21 mouse cellular contexts compared by ENCODE assay signal in the genomic region with DNA sequence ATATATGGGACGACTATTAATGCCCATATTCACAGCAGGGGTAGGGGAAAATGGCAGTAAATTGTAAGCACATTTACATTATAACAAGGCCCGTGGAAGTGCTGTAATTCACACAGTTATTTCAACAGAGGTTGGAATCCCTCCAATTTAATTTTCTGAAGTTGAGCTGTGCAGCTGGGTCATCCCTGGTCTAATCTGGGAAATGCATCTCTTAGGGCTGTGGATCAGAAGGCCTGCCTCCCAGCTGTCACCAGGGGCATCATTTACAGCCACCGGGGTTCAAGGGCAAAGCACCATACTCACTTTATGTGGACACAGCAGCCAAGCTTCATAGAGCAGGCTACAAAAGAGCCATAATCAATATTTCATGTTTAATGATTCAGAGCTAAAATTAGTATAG. TPM values are rescaled to one million over a fixed set of nuclear protein-coding genes. Genes with fewer than 3 reads are reported as not detected.
DNase-seq lines count a peak whose midpoint lies in the region; ATAC-seq and TF ChIP-seq lines count a peak whose summit lies in the region.
"Had no signal": no experiment of that assay in that cellular context is flagged by ENCODE, and none has a peak within 500 bp of the region (broad histone marks: within the 10 kb centered on the region; RNA-seq: fewer than 3 reads in every experiment).

No protein-coding gene starts in this region.

- H3K4me2 ChIP-seq in forebrain, embryonic 12.5 days: no peak overlapping the region
- H3K4me2 ChIP-seq in forebrain, postnatal 0 days (ENCODE audit: low read depth): no peak overlapping the region
- no peak overlapping the region for H3K4me2 ChIP-seq in hindbrain, embryonic 15.5 days
- H3K4me2 ChIP-seq in midbrain, embryonic 15.5 days: no peak overlapping the region
- H3K4me2 ChIP-seq in intestine, embryonic 15.5 days (replicated peaks): no peak overlapping the region
- H3K4me2 ChIP-seq: embryonic facial prominence, embryonic 15.5 days; heart, embryonic 15.5 days; limb, embryonic 15.5 days; liver, embryonic 15.5 days had no signal

- TF ChIP-seq CTCF in forebrain, postnatal 0 days (IDR thresholded peaks at IDR 0.05; ENCODE audit: low read depth): no peak

- 56% methylated on average over 3 of the region's 3 CpGs for WGBS in forebrain, embryonic 12.5 days
- 31% methylated on average over 3 of the region's 3 CpGs for WGBS in forebrain, postnatal 0 days
- WGBS in hindbrain, embryonic 15.5 days: 21% methylated on average over 3 of the region's 3 CpGs
- WGBS in midbrain, embryonic 15.5 days: 22% methylated on average over 3 of the region's 3 CpGs
- 54% methylated on average over 3 of the region's 3 CpGs for WGBS in intestine, embryonic 15.5 days

- H3K27me3 ChIP-seq in forebrain, embryonic 12.5 days: no peaks in the 10 kb centered on the region
- no peaks in the 10 kb centered on the region for H3K27me3 ChIP-seq in forebrain, postnatal 0 days (ENCODE audit: insufficient read depth, low read length)
- H3K27me3 ChIP-seq in hindbrain, embryonic 15.5 days: no peaks in the 10 kb centered on the region
- H3K27me3 ChIP-seq in midbrain, embryonic 15.5 days (replicated peaks): no peaks in the 10 kb centered on the region
- H3K27me3 ChIP-seq in intestine, embryonic 15.5 days (replicated peaks): no peaks in the 10 kb centered on the region
- H3K27me3 ChIP-seq: embryonic facial prominence, embryonic 15.5 days; heart, embryonic 15.5 days; limb, embryonic 15.5 days; liver, embryonic 15.5 days had no signal

- no peak overlapping the region for H3K4me3 ChIP-seq in forebrain, embryonic 12.5 days (replicated peaks)
- H3K4me3 ChIP-seq in forebrain, postnatal 0 days (ENCODE audit: low read depth, low read length): no peak overlapping the region
- no peak overlapping the region for H3K4me3 ChIP-seq in hindbrain, embryonic 15.5 days
- H3K4me3 ChIP-seq in midbrain, embryonic 15.5 days: no peak overlapping the region
- H3K4me3 ChIP-seq in intestine, embryonic 15.5 days (replicated peaks): no peak overlapping the region
- H3K4me3 ChIP-seq: embryonic facial prominence, embryonic 15.5 days; heart, embryonic 15.5 days; limb, embryonic 15.5 days; liver, embryonic 15.5 days had no signal

- no peak overlapping the region for H3K27ac ChIP-seq in forebrain, embryonic 12.5 days
- H3K27ac ChIP-seq in forebrain, postnatal 0 days (ENCODE audit: low read depth, low read length): no peak overlapping the region
- no peak overlapping the region for H3K27ac ChIP-seq in hindbrain, embryonic 15.5 days (replicated peaks)
- H3K27ac ChIP-seq in midbrain, embryonic 15.5 days: no peak overlapping the region
- no peak overlapping the region for H3K27ac ChIP-seq in intestine, embryonic 15.5 days
- H3K27ac ChIP-seq: embryonic facial prominence, embryonic 15.5 days; heart, embryonic 15.5 days; kidney, postnatal 0 days; limb, embryonic 15.5 days; liver, embryonic 15.5 days; macrophage had no signal

- no peak overlapping the region for H3K9ac ChIP-seq in forebrain, embryonic 12.5 days
- no peak overlapping the region for H3K9ac ChIP-seq in forebrain, postnatal 0 days
- H3K9ac ChIP-seq in hindbrain, embryonic 15.5 days: no peak overlapping the region
- H3K9ac ChIP-seq in midbrain, embryonic 15.5 days: no peak overlapping the region
- no peak overlapping the region for H3K9ac ChIP-seq in intestine, embryonic 15.5 days
- H3K9ac ChIP-seq: embryonic facial prominence, embryonic 15.5 days; heart, embryonic 15.5 days; limb, embryonic 15.5 days; liver, embryonic 15.5 days had no signal

- no peak for DNase-seq in forebrain, postnatal 0 days
- peak; percentile 5 for DNase-seq in NIH3T3 (ENCODE audit: low read depth)
- DNase-seq in cerebellum, postnatal 36 days: no peak
- no peak for DNase-seq in adrenal gland, postnatal 4 days (ENCODE audit: low spot score in 2 of 2)
- DNase-seq: adrenal gland, postnatal 36 days; cerebellum, adult 8-10 months; gastrocnemius, postnatal 25 days; heart, postnatal 4 days; thymus, postnatal 14 days had no signal

- H3K36me3 ChIP-seq in forebrain, embryonic 12.5 days (replicated peaks): no peaks in the 10 kb centered on the region
- no peaks in the 10 kb centered on the region for H3K36me3 ChIP-seq in forebrain, postnatal 0 days (ENCODE audit: insufficient read depth)
- H3K36me3 ChIP-seq in hindbrain, embryonic 15.5 days: no peaks in the 10 kb centered on the region
- no peaks in the 10 kb centered on the region for H3K36me3 ChIP-seq in midbrain, embryonic 15.5 days (replicated peaks)
- H3K36me3 ChIP-seq in intestine, embryonic 15.5 days: no peaks in the 10 kb centered on the region
- H3K36me3 ChIP-seq: embryonic facial prominence, embryonic 15.5 days; G1E; heart, embryonic 15.5 days; limb, embryonic 15.5 days; liver, embryonic 15.5 days had no signal

- H3K4me1 ChIP-seq in forebrain, embryonic 12.5 days: no peaks in the 10 kb centered on the region
- no peaks in the 10 kb centered on the region for H3K4me1 ChIP-seq in forebrain, postnatal 0 days (ENCODE audit: insufficient read depth)
- peaks cover 4% of the 10 kb centered on the region; the same call in 1 of the 2 replicates for H3K4me1 ChIP-seq in hindbrain, embryonic 15.5 days (replicated peaks)
- H3K4me1 ChIP-seq in midbrain, embryonic 15.5 days: peaks cover 8% of the 10 kb centered on the region
- H3K4me1 ChIP-seq in intestine, embryonic 15.5 days (replicated peaks): no peaks in the 10 kb centered on the region
- H3K4me1 ChIP-seq: embryonic facial prominence, embryonic 15.5 days; heart, embryonic 15.5 days; limb, embryonic 15.5 days; liver, embryonic 15.5 days had no signal

- ATAC-seq in forebrain, embryonic 12.5 days (ENCODE audit: low FRiP score): peak; percentile 64
- ATAC-seq in forebrain, postnatal 0 days: no peak
- ATAC-seq in hindbrain, embryonic 15.5 days (ENCODE audit: low FRiP score, low read depth): 0 out of 2 replicates have a peak, but pooled peaks have one; percentile 34
- peak; percentile 67; the same call in 1 of the 2 replicates for ATAC-seq in midbrain, embryonic 15.5 days (replicated peaks)
- ATAC-seq in intestine, embryonic 15.5 days: no peak
- ATAC-seq: intestine, postnatal 0 days had no signal

- no peaks in the 10 kb centered on the region for H3K9me3 ChIP-seq in forebrain, embryonic 12.5 days
- no peaks in the 10 kb centered on the region for H3K9me3 ChIP-seq in forebrain, postnatal 0 days (ENCODE audit: low read length)
- H3K9me3 ChIP-seq in hindbrain, embryonic 15.5 days: no peaks in the 10 kb centered on the region
- H3K9me3 ChIP-seq in midbrain, embryonic 15.5 days: no peaks in the 10 kb centered on the region
- H3K9me3 ChIP-seq in intestine, embryonic 15.5 days: no peaks in the 10 kb centered on the region
- H3K9me3 ChIP-seq: embryonic facial prominence, embryonic 15.5 days; G1E; heart, embryonic 15.5 days; limb, embryonic 15.5 days; liver, embryonic 15.5 days had no signal

RNA-seq across cellular contexts. Expression of a gene that starts 28.5 kb away (rescaled TPM):
- polyA plus RNA-seq in forebrain, embryonic 12.5 days (2016; fragmentation: Nextera tagmentation; extraction: Ambion mirVana): 88.1 and 99.2 TPM in 2 replicates
- 114 and 140 TPM in 2 replicates for total RNA-seq in forebrain, postnatal 0 days (2014; rRNA removed)
- 192 and 204 TPM in 2 replicates for polyA plus RNA-seq in forebrain, postnatal 0 days (2015; fragmentation: Nextera tagmentation; extraction: Ambion mirVana)
- 154 and 156 TPM in 2 replicates for polyA plus RNA-seq in hindbrain, embryonic 15.5 days (2015; fragmentation: Nextera tagmentation; extraction: Ambion mirVana)
- 129 and 137 TPM in 2 replicates for polyA plus RNA-seq in midbrain, embryonic 15.5 days (2015; fragmentation: Nextera tagmentation; extraction: Ambion mirVana)
- 42.4 and 53.6 TPM in 2 replicates for polyA plus RNA-seq in intestine, embryonic 15.5 days (2015; fragmentation: Nextera tagmentation; extraction: Ambion mirVana)
- total RNA-seq in adrenal gland, postnatal 4 days (2021): 10 to 100 TPM; 27.5 to 31.2 TPM
- polyA plus RNA-seq: G1E, macrophage had no signal

Comparison
In these comparisons a context has a peak if more than half of its experiments do, and no peak if none do; other contexts are left out.
1. ATAC-seq: peak in forebrain, embryonic 12.5 days (single experiment), hindbrain, embryonic 15.5 days (single experiment) and midbrain, embryonic 15.5 days (single experiment); none in forebrain, postnatal 0 days (single experiment) and intestine, embryonic 15.5 days (single experiment).